Mouse (Mus musculus) embryonic stem cell, embryonic (primary cell): ENCODE measurements around the gene Plpp1.

Experiments used
- CTCF ChIA-PET, 4 experiments: fragments of 300-600 bp in 2 of 4; fragments of 350-600 bp in 2 of 4; sonication (Branson Sonifier 250); formaldehyde crosslinking; loops; one replicate each; lab custom pipeline; 2022; ENCODE audit warnings: inconsistent platforms in 2 of 4; lab: Charles Lee
- POLR2A ChIA-PET, 4 experiments: fragments of 300-600 bp in 2 of 4; fragments of 350-600 bp in 2 of 4; sonication (Branson Sonifier 250); formaldehyde crosslinking; loops; one replicate each; lab custom pipeline; 2022; ENCODE audit warnings: antibody characterized with exemption in 4 of 4, inconsistent platforms in 1 of 4; lab: Charles Lee

The Plpp1 gene

GRCm38 (mm10) chr13:112764556-112764955 lies 36.0 kb upstream of the Plpp1 start:
- POLR2A ChIA-PET = interaction anchor here (0.6 to 5.3 kb wide), 15 partner anchors 9 to 47 kb away, joined by 3 to 44 read pairs (median 5); partner anchors contain the start of gene Plpp1 (in 3 of the 4)

DNA sequence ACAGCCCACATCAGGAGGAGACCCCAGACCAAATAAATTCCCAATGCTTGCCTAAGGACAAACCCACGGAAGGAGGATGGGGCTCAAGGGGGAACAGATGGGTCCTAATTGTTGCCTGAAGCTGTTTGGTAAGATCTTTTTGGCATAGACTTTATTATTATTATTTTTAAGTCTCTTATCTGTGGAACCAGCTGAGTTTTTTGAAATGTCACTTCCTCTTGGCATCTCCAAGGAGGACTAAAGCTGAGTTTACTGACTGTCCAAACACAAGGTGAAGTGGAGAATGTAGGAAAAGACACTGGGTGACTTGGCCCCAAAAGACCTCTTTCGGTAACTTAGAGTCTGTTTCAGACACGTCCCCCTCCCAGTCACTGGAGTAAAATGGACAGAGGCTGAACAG lies 34.9 kb upstream of the Plpp1 start:
- CTCF ChIA-PET = no interaction called here
- POLR2A ChIA-PET = interaction anchor here (0.6 to 5.3 kb wide), 12 partner anchors 10 to 276 kb away, joined by 3 to 44 read pairs (median 6); partner anchors contain the start of gene Plpp1 (in 2 of the 4)

More at GRCm38 (mm10) chr13:112764556-112764955, 36.0 kb upstream of the Plpp1 start:
- CTCF ChIA-PET = interaction anchor here in 1 of 4 experiments (0.7 kb wide), 1 partner anchor 91 kb away, joined by 3 read pairs; no protein-coding TSS in a partner anchor

DNA sequence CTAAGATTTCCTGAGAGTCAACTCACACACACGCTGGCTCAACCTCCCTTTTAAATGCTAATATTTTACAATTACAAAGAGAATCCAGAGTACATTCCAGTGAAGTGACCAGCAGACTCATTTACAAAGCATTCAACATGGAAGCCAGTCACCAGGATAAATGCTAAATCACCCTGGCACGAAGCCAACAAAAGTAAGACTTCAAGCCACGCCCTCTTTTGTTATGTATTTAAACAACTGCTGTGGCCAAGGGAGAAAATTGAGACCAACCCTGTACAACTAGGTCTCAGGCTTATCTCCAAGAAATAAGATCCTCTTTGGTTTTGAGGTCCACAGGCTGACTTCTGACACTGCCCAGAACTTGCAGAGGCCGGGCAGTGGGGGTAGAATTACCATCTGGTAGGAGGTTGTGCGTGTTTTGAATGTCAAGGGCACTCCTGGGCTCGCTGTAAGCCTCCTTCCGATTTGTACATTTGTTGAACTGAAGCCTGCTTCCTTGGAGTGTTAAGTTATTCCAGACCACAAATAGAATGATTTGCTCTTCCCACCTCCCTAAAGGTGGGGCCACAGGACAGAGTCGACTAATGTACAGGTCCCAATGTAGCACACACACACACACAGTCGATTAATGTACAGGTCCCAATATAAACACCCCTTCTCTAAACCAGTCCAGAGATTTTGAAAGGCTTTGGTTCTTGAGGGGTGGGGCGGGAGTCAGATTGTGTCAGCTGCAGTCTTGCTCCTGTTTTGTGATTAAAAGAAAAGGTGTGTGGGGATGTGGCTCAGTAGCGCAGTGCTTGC lies 29.9 kb upstream of the Plpp1 start:
- ChIA-PET CTCF (interaction anchor here in 3 of 4 experiments (0.5 to 0.8 kb wide), 3 partner anchors 29 to 521 kb away, joined by 3 to 7 read pairs (median 5); no protein-coding TSS in a partner anchor), POLR2A (interaction anchor here (0.6 to 4.1 kb wide), 27 partner anchors 8 to 1521 kb away, joined by 3 to 50 read pairs (median 5); partner anchors contain the start of gene Plpp1 (in 3 of the 4))

- CTCF ChIA-PET = interaction anchor here in 3 of 4 experiments (0.5 to 0.8 kb wide), 3 partner anchors 30 to 520 kb away, joined by 3 to 7 read pairs (median 5); no protein-coding TSS in a partner anchor
- POLR2A ChIA-PET = interaction anchor here (0.6 to 4.1 kb wide), 30 partner anchors 8 to 1522 kb away, joined by 3 to 50 read pairs (median 4); partner anchors contain the start of gene Plpp1 (in 4 of the 4)
These were observed 29.0 kb upstream of the Plpp1 start for GRCm38 (mm10) chr13:112771447-112772208.

GRCm38 (mm10) chr13:112772252-112772651 lies 28.3 kb upstream of the Plpp1 start:
- CTCF ChIA-PET = no interaction called here
- POLR2A ChIA-PET = interaction anchor here in 3 of 4 experiments (0.6 to 4.1 kb wide), 14 partner anchors 8 to 214 kb away, joined by 3 to 50 read pairs (median 4); partner anchors contain the start of gene Plpp1 (in 3 of the 3)

- POLR2A ChIA-PET = interaction anchor here (0.7 to 3.3 kb wide), 9 partner anchors 8 to 213 kb away, joined by 3 to 16 read pairs (median 4); partner anchors contain the start of gene Plpp1 (in 3 of the 4)
- CTCF ChIA-PET = no interaction called here
These were observed 27.7 kb upstream of the Plpp1 start for GRCm38 (mm10) chr13:112772861-112773260.

- ChIA-PET CTCF (no interaction called here), POLR2A (interaction anchor here in 1 of 4 experiments (1.2 to 3.3 kb wide), 4 partner anchors 10 to 26 kb away, joined by 3 to 16 read pairs (median 6); partner anchors contain the start of gene Plpp1)
These were observed 26.5 kb upstream of the Plpp1 start for GRCm38 (mm10) chr13:112773991-112774675.

GRCm38 (mm10) chr13:112775856-112776255 lies 24.7 kb upstream of the Plpp1 start:
- ChIA-PET CTCF (interaction anchor here in 1 of 4 experiments (0.6 kb wide), 1 partner anchor 16 kb away, joined by 4 read pairs; no protein-coding TSS in a partner anchor), POLR2A (interaction anchor here in 2 of 4 experiments (0.5 to 3.5 kb wide), 7 partner anchors 14 to 102 kb away, joined by 3 to 12 read pairs (median 5); partner anchors contain the start of gene Plpp1 (in 2 of the 2))

DNA sequence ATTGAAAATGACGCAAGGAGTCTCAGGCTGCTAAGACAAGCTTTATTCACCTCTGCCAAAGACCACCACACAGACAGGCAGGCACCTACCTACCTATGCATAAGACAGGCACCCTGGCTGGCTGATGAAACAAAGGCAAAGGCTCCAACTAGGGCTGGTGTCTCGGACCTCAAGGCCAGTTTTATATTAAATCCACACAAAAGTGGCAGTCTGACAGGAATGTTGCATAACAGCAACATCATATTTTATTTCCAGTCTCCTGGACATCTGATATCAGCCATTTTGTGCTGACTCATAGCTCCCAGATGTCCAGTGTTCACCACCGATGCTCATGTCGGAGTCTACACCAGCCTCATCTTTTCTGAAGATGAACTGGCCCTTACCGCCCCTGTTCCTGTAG lies 22.2 kb upstream of the Plpp1 start:
- CTCF ChIA-PET = no interaction called here
- POLR2A ChIA-PET = interaction anchor here in 3 of 4 experiments (0.6 to 4.7 kb wide), 10 partner anchors 8 to 556 kb away, joined by 3 to 32 read pairs (median 3); partner anchors contain the start of gene Plpp1 (in 2 of the 3)

- CTCF ChIA-PET = no interaction called here
- POLR2A ChIA-PET = interaction anchor here in 2 of 4 experiments (1.0 to 1.8 kb wide), 6 partner anchors 12 to 16 kb away, joined by 3 to 7 read pairs (median 4); partner anchors contain the start of gene Plpp1 (in 1 of the 2)
These were observed 15.3 kb upstream of the Plpp1 start for GRCm38 (mm10) chr13:112785305-112785704.

- POLR2A ChIA-PET = interaction anchor here in 2 of 4 experiments (1.0 to 1.8 kb wide), 5 partner anchors 11 to 16 kb away, joined by 3 to 6 read pairs (median 3); no protein-coding TSS in a partner anchor
- CTCF ChIA-PET = no interaction called here
These were observed 14.4 kb upstream of the Plpp1 start for GRCm38 (mm10) chr13:112786142-112786541.

DNA sequence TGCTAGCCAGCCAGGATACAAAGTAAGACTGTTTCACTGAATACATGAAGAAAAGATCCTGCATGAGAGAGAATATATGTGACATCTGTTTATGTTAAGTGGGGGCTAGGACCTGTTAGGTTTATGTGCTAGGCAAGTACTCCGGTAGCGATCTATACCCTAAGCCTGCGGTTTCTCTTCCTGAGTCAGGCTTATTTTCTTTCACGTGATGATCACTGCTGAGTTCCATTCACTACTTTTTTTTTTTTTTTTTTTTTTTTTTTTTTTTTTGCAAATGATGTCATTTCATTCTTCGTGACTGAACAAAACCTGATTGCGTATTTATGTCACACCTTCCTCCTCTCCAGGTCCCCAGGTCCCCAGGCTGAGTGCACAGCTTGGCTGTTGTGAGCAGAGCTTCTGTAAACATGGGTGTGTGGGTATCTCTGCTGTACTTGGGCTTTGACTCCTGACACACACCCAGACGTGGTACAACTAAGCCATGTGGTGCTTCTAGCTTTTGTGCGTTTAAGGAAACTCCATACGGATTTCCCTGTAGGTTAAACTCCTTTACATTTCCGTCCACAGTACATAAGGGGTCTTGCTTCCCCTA lies 13.6 kb upstream of the Plpp1 start:
- CTCF ChIA-PET = no interaction called here
- POLR2A ChIA-PET = interaction anchor here in 3 of 4 experiments (0.6 to 1.8 kb wide), 5 partner anchors 10 to 200 kb away, joined by 4 to 13 read pairs (median 5); partner anchors contain the start of gene Plpp1 (in 1 of the 3)

- POLR2A ChIA-PET = interaction anchor here in 3 of 4 experiments (1.3 to 2.8 kb wide), 5 partner anchors 9 to 26 kb away, joined by 3 to 15 read pairs (median 10); partner anchors contain the start of gene Plpp1 (in 3 of the 3)
These were observed 9.8 kb upstream of the Plpp1 start for GRCm38 (mm10) chr13:112790774-112791173.

DNA sequence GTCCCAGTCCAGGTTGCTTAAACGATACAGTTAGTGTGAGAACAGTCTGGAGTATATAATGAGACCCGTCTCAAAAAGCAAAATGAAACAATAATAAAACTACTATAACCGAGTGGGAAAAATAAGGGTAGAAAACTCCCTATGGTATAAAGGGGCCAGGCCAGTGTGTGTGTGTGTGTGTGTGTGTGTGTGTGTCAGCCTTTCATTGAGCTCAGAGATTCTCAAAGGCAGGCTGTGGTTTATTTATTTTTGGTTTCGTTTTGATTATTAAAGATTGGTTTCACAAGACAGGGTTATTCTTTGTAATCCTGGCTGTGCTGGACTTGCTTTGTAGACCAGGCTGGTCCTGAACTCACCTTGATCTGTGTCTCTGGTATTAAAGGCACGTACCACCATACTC lies 8.7 kb upstream of the Plpp1 start:
- CTCF ChIA-PET = no interaction called here
- POLR2A ChIA-PET = no interaction called here

More at GRCm38 (mm10) chr13:112790774-112791173, 9.8 kb upstream of the Plpp1 start:
- CTCF ChIA-PET = interaction anchor here in 1 of 4 experiments (0.6 to 1.1 kb wide), 2 partner anchors 10 to 180 kb away, joined by 3 to 4 read pairs; partner anchors contain the start of gene Plpp1

GRCm38 (mm10) chr13:112798243-112798952 lies 2.2 kb upstream of the Plpp1 start:
- ChIA-PET CTCF (no interaction called here), POLR2A (interaction anchor here in 3 of 4 experiments (0.6 to 5.9 kb wide), 16 partner anchors 9 to 334 kb away, joined by 3 to 50 read pairs (median 3); no protein-coding TSS in a partner anchor)

GRCm38 (mm10) chr13:112798953-112799305 lies 1.7 kb upstream of the Plpp1 start:
- ChIA-PET POLR2A (interaction anchor here in 3 of 4 experiments (0.7 to 5.9 kb wide), 14 partner anchors 9 to 139 kb away, joined by 3 to 50 read pairs (median 3); no protein-coding TSS in a partner anchor), CTCF (no interaction called here)
